Mouse (Mus musculus): Measurements from ENCODE around the gene Svop.

Gene Svop

DNA sequence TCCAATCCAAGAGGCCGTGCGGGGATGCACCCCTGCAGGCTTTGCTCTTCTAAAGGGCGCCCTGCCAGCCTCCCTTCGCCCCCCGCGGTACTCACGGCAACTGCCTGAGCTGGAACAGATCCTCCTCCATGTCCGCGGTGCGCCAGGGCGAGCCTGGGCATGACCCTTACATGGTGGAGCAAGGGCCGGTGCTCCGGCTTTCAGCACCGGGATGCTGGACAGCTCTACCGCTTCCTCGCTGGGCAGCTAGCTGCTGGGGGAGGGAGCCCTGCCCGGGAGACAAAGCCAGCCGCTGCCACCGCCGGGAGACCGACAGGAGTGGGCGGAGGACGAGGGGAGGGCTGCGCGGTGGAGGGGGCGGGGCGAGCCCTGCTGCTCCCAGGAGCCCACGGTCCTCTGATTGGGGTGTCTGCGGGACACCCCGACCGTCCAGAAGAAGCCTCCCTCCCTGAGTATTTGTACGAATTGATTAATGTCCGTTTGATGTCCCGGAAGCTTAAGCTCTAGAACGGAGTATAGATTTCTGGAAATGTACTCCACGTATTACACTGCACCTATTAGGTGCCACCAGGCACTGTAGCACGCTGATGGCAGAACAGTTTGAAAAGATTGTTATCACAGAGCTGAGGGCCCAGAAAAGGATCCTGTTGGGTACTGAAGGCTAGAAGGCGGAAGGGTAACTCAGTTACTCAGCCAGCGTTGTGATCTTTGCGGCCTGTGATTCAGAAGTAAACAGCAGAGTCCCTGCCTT is at the start of gene Svop:
Gene Svop, minus strand, starts transcription at position 514 of the 751 bp plus-strand sequence.
- peak; percentile 83 for DNase-seq (ENCODE audit: low read depth)

DNA sequence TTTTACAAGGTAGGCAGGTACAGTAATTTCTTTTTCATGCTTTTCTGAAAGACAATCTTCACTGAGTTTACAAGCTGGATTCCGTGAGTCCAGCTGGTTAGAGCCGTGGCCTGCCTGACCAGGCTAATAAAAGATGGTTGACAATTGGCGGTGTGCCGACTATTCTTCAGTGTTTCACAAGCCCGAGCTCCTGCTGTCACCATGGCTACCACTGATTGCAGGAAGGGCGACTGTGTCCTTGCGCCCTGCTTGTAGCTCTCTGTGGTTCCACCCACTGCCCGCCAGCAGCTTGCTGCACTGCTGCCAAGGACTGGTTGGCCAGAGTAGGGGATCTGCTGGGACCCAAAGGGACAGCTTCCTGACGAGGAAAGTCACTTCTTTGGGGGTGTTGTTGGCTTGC is 47.8 kb upstream of the Svop start:
- DNase-seq (ENCODE audit: low read depth), result peak; percentile 33

DNA sequence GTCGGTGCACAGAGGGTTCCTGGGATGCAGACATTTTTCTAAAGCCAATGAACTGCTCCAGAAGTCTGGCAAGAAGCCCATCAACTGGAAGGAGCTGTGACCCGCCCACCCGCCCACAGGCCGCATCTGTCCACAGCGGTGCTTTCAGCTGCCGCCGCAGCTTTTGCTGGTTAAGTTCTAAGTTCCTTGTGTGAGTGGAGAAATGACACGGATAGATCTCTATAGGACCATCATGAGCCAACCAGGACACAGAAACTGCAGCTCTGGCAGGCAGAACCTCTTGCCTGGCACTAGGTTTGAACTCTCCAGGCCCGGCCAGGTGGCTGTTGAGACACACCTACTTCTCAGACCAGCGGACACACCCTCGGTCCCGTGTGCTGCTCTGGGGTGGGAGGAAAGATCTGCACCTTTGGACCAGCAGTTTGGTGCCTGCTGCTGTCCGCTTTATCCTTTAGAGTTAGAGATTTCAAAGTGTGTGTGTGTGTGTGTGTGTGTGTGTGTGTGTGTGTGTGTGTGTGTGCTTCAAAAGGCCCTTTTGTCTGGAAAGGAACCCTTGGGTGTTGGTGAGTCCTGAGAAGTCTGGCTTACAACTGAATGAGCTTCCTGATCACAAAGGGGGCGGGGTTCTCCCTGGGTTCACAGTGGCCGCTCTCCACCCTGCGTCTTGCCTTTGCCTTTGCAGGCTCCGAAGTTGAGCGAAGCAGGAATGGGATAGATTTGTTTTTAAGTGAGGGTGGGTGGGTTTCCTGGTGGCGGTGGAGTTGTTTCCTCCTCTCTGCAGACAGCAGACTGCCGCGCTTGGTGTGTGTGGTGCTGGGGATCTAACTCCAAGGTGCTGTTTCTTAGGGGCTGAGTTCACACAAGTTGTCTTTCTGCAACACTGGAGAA is 47.2 kb upstream of the Svop start:
- no peak for DNase-seq (ENCODE audit: low read depth)

DNA sequence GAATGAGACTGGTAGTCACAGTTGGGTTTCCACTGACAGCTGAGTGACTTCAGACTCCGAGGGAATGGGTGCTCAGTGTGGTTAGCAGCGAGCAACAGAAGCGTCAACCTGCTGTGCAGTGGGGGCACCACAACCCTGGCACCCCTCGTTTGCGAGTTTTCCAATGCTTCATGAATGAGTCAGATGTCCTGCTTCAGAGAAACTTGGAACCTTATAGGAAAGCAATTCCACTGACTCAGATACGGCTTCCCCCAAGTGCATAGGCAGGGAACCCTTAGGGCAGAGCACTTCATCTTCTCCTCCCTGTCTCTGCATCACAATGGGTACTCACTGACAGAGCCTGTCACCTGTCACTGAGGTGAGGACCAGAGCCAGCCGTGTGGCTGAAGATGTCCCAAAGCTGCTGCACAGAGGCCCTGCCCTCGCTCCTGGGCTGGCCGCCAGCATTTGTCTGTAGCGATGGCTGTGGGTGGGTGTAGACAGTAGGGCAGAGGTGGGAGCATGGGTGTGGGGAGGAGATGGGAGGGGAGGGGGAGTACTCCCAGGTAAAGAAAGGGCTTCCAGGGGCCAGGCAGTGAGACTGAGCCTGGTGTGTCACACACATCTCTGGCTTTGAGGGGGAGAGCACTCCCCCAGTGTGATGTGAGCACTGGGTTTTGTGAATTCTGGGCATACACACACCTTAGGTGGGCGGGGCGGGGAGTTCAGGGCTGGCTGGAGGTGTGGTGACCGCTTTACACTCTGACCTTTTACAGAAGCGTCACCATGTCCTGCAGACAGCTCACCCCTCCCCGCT is 46.3 kb upstream of the Svop start:
- DNase-seq (ENCODE audit: low read depth), result peak; percentile 37

DNA sequence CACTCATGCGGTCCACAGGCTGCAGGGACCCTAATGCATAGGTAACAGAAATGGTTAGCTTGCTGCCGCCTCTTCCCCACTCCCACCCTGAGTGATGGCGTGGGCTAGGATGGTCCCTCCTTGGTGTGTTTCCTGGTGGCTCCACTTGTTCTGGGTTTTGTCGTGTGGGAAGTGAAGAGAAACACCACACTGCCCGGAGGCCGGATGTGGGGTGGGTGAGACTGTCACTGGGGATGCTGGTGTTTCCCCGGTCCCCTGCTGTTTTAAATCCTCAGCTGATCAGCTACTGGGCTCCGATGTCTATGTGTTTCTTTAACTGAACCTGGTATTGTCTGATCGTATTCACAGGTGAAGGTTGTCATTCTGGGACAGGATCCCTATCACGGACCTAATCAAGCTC is 44.1 kb upstream of the Svop start:
- no peak for DNase-seq (ENCODE audit: low read depth)

DNA sequence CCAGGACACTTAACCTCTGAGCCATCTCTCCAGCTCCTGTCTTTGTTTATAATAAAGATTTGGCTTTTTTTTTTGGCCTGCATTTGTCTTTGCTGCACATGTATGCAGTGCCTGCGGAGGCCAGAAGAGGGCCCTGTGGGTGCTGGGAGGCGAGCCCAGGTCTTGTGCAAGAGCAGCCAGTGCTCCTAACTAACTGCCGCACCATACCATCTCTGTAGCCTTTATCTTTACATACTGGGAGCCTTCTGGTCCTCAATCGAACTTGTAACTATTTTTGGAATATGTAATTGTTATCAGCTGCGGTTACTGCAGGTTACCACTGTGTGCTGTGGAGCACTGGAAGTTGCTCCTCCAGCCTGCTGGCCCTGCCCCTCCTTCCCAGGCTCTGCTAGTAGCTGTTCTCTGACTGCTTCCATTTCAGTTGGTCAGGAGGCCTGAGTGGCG is 42.7 kb upstream of the Svop start:
- DNase-seq (ENCODE audit: low read depth), result peak; percentile 85

DNA sequence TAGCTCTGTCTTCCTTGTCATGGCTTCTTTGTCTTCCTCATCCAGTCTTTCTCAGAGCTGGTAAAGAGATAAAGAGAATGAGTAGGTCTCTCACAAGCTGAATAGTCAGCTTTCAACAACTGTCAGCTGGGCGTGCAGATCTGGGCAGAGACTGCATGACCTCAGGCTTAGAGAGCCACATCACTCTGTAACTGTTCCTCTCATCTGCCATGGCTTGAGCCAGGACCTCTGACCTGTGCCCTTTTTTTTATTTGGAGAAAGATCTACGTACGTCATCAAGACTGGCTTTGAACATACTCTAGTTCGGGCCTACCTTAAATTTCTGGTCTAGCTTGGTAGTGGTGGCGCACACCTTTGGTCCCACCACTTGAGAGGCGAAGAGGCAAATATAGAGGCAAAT is 41.5 kb upstream of the Svop start:
- no peak for DNase-seq (ENCODE audit: low read depth)

DNA sequence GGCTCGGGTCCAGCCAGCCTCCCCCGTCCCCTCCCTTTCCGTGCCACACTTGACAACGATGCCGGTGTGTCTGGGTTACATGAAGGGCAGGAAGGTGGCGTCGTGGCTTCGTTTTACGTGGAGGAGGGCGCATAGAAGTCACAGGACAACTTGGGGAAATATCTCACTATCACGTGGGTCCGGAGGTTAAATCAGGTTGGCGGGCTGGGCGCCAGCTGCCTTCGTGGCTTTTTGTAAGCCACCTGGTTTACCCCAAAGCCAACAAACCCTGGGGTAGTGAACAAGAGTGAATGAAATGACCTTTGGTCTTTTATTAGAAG is 40.1 kb upstream of the Svop start:
- DNase-seq (ENCODE audit: low read depth), result peak; percentile 70

DNA sequence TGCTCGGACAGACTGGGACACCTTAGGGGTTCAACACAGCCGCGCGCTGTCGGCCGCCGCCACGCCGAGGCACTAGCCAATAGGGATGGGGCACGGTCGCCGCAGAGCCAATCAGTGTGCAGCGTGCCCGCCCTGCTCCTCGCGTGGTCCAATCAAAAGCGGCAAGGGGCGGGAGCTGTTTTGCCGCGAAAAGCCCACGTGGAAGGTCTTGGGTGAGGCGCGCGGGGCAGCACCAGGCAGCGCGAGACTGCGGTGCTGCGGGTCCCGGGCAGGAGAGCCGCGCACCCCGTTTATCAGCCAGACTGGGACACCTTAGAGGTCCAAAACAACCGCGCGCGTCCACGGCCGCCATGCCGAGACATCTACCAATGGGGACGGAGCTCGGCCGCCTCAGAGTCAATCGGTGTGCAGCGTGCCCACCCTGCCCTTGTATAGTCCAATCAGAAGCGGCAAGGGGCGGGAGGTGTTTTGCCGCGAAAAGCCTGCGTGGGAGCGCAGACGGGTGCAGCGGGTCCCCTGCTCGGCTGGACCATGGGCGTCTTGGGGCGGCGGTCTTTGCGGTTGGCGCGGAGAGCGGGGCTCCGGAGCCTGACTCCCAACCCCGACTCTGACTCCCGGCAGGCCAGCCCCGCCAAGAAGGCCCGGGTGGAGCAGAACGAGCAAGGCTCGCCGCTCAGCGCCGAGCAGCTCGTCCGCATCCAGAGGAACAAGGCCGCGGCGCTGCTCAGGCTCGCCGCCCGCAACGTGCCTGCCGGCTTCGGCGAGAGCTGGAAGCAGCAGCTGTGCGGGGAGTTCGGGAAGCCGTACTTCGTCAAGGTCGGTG is 39.5 kb upstream of the Svop start:
- peak; percentile 93 for DNase-seq (ENCODE audit: low read depth)

DNA sequence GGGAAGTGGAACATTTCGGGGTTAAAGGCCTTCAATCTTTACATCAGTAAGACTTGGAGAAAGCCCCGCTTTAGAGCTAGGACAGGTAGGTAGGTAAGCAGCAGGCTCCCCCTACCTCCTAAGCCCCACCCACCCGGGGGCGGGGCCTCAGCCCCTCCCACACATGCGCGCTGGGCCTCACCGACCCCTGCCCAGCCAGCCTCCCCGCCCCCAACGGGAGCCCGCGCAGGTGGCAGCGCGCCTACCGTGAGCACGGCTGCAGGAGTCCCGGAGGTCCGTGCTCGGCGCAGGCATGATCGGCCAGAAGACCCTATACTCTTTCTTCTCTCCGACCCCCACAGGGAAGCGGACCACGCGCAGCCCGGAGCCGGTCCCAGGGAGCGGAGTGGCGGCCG is 38.8 kb upstream of the Svop start, which contains the start of gene Ung:
Gene Ung, plus strand, starts transcription at position 176 of the 395 bp plus-strand sequence.
- DNase-seq (ENCODE audit: low read depth), result peak; percentile 28

DNA sequence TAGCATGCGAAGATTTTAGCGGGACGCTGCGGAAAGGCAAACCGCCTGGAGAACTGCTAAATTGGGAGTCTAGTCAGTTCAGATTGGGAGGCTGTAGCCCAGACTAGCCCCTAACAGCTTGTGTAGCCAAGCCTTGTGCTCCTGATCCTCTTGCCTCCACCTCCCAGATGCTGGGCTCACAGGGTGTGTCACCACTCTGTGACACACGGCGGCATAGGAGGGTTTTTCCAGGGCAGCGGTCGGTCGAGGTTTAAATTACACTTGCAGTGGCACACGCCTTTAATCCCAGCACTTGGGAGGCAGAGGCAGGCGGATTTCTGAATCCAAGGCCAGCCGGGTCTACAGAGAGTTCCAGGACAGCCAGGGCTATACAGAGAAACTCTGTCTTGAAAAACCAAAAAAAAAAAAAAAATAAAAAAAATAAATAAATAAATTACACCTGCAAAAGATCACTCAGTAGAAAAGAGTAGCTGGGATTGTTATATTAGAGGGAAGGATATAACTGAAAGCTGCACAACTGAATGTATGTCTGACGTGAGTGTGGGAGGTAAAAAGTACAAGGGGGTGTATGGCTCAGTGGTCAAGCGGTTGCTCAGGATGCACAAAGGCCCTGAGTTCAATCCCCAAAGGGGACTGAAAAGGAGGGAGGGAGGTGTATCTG is 38.3 kb upstream of the Svop start:
- DNase-seq (ENCODE audit: low read depth), result no peak

DNA sequence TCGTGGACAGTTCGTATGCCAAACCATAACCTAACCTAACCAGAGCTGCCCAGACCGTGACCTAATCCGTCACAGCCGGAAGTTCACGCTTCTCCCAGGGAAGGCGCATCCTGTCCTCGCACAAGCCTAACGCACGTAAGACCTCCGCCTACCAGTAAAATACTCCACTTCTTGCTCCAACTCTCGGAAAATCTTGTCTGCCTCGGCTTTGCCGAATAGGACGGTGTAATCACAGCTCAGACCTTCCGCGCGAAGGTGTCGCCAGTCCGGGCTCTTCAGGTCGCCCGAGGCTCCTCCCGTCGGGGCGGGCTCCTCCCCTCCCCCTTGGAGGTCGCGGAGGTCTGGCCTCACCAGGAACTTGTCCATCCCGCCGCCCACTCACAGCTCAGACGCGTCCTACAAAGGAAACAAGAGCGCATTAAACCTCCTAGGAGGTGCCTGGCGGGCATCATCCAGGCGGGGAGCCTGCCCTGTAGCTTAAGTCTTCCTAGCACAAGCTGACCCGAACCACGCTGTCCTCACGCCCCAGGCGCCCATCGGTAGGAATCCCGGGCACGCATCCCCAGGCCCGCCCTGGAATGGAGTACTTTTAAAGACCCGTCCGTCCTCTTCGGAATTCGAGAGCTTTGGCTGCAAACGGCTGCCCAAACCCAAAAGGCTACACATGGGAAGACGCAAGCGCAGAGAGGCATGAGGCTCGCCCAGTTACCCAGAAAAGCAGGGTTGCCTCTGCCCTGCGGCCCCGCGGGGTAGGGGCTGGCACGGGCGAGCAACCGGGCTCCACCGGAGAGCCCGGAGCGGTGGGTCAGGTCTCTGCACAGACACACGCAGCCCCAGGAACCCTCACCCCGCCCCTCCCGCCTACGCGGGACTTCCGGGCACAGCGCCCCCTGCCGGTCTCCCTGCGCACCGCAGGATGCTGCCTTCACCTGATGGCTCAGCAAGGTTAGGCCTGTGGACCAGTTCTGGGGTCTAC is 36.3 kb upstream of the Svop start, which contains the start of gene Alkbh2:
Gene Alkbh2, minus strand, starts transcription at position 845 of the 976 bp plus-strand sequence.
- peak; percentile 86 for DNase-seq (ENCODE audit: low read depth)

DNA sequence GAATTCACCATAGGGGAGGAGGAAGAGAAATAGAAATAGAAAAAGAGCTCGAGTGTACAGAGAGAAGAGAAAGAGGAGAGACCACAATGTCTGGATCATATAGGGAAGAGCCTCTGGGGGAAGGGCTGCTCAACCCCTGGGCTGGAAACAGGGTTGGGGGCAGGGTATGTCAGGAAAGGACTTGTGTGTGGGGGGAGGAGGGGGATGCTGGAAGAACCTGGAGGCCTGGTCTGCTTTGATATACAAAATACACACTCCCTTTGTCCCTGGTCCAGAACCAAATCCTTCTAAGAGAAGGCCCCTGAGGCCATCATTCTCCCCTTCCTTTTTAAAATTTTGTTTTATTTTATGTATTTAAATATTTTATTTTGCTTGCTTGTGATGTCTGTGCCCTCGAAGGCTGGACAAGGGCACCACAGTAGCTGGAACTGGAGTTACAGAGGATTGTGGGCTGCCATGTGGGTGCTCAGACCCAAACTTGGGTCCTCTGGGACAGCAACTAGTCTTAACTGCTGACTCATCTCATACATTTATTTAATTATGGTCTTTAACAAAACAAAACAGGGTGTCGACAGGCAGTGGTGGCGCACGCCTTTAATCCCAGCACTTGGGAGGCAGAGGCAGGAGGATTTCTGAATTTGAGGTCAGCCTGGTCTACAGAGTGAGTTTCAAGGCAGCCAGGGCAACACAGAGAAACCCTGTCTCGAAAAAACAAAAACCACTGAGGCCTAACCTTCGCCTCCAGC is 35.3 kb upstream of the Svop start:
- no peak for DNase-seq (ENCODE audit: low read depth)

DNA sequence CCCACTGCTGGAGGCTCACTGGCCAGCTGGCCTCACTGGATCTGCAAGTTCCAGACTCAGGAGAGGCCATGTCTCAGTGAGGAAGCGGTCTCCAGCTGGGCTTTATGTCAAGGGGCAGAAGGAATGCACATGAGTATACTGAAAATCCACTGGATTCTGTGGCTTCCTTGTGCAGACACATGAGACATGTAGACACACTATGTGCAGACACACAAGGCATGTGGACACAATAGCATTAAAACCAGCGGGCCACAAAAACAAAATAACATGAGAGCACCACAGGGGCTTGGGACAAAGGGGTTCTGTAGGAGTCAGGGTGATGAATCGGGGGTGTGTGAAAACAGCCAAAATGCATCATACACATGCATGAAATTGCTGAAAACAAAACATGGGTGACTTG is 34.6 kb upstream of the Svop start:
- no peak for DNase-seq (ENCODE audit: low read depth)

DNA sequence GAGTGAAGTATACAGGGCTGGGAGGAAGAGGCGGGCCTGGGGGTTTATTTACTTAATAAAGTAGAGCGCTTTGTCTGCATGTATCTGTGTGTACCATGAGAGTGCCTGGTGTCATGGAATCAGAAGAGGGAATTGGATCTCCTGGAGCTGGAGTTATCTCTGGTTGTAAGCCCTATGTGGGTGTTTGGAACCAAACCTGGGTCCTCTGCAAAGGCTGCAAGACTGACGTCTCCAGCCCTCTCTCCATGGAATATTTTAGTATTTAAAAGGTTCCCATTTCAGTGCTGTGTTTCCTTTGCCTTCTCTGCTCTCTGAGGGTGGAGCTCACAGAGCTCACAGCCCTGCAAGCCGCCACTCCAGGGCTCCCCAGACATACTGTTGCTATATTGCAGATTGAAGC is 28.4 kb upstream of the Svop start:
- no peak for DNase-seq (ENCODE audit: low read depth)

DNA sequence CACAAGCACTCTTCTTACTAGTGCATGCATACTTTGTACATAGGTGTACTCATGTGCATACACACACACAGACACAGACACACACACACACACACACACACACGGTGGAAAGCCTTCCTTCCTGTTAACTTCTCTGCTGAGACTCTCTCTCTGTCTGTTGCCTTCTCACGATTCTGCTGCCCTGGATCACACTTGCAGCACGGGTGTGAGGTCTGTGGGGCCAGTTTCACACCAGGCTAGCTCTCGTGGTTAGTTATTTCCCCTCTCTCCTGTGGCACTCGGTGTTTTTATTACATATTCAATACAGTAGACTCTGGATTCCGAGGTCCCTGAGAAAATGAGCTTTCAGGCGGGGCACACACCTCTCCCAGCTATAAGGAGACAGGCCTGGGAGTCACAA is 25.2 kb upstream of the Svop start:
- DNase-seq (ENCODE audit: low read depth), result no peak

DNA sequence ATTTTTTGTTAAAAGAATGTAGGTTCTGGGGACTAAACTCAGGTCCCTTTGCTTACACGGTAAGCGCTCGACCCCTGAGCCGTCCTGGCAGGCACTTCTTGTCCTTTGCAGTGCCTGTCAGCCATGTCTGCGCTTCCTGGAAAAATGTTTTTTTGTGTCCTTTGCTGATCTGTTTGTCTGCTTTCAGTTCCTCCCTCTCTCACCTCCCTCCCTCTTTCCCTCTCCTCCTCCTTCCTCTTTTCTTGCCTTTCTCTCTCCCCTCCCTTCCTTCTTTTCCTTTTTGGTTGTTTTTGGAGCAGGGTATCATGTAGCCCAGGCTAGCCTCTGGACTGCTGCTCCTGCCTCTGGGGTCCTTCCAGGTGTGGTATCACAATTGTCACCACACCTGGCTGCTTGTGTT is 23.7 kb upstream of the Svop start:
- no peak for DNase-seq (ENCODE audit: low read depth)

DNA sequence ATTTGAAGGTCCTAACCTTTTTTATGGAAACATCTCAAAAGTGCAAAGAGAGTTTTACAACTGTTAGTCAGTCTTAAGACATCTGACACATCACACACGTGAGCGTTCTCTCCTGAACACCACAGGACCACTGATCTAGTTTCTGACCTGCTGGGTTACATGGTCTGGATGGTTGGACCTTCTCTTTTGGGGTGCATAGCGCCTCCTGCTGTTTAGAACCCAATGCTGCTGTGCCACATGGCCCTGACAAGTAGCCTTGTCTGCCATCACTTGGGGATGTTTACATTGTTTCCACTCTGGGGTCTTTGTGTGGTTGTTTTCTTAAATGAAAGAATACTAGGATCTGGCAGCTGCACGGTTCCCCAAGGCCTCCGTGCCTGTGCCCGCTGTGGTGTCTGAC is 22.0 kb upstream of the Svop start:
- DNase-seq (ENCODE audit: low read depth), result peak; percentile 16

DNA sequence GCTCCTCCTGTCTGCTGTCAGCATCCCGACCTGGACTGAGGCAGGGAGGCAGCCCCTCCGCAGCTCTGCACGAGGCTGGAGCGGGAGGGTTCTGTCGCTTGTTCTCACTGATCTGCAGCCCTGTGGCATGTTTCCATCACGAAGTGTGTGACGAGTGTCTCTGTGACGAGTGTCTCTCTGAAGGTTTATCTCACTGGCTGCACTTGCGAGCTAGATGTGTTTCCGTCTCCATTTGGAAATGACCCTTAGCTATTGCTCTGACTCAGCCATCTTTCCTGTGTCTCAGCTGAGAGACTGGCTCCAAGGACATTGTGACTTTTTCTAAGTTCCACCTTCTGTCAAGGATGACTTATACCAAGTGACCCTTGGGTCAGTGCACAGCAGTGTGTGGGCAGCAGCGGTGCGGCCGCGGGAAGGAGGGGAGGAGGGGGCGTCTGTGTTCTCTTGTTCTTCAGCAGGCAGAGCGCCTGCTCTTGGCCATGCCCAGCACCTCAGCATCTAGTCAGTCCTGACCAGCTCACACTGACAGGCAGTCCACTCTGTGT is 15.1 kb upstream of the Svop start:
- no peak for DNase-seq (ENCODE audit: low read depth)

Data from NIH3T3 (cell line).